Mouse (Mus musculus) olfactory bulb, adult 2 months (tissue): ENCODE results near the gene Tlcd1.

ENCODE experiments used
- CTCF ChIP-seq: fragments of 200-500 bp; IDR thresholded peaks from 2 replicates; pipeline ENCODE4 v1.5.1; 2012; ENCODE audit warnings: low read depth, mild to moderate bottlenecking, low read length, moderate library complexity; ENCODE audit not compliant: insufficient read depth
- POLR2A ChIP-seq: fragments of 200-500 bp; IDR thresholded peaks from 2 replicates; pipeline ENCODE4 v1.6.1; 2012; ENCODE audit warnings: mild to moderate bottlenecking, low read depth, low read length, moderate library complexity; ENCODE audit not compliant: insufficient read depth

- TF ChIP-seq CTCF, result no peak
- no peak for TF ChIP-seq POLR2A
These were observed 38.5 kb upstream of the Tlcd1 start for GRCm38 (mm10) chr11:78138023-78138422.
